Mouse (Mus musculus) adrenal gland (tissue): ENCODE results near the gene Myo18b.

Source experiments
- intact Hi-C: fragments of 180-260 bp; cut with DNase I; formaldehyde crosslinking; loops from one replicate; pipeline ENCODE4 v1.15.1; 2025

The Myo18b gene

DNA sequence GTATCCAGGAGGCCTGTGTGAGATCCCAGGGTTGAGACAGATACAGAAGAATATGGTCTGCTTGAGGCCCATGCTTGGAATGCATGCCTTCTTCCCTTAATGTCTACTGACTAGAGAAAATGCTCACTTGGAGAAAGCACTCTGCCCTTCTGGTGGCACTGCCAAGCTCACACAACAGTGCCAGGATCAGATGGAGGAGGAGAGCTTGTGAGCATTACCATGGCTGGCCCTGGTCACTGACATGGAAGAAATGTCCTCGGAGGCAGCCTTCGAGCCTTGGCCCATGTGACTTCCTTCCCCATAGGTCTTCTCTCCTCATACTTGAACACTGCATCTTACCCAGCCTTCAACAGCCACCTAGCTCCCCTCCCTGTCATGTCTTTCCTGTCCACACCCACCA is 216.9 kb downstream of the Myo18b start:
- intact Hi-C loops, result no loop called here

DNA sequence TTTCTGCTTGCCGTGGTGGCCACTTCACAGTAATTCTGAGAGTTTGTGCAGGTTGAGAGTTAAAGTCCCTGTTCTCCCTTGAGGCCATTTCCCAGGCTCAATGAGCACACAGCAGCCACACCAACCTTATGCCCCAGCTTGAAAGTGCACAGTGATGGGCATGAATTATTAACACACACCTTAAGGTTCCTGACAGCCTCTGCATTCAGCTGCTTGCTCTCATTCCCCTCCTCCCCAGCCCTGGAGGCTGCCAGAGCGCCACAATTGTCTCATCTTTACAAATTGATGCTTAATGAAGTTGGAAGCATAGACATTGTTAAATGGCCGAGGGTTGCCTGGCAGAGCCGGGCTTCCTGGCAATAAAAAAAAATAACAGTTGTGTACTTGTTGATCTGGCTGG is 218.0 kb downstream of the Myo18b start:
- intact Hi-C loops, result no loop called here

DNA sequence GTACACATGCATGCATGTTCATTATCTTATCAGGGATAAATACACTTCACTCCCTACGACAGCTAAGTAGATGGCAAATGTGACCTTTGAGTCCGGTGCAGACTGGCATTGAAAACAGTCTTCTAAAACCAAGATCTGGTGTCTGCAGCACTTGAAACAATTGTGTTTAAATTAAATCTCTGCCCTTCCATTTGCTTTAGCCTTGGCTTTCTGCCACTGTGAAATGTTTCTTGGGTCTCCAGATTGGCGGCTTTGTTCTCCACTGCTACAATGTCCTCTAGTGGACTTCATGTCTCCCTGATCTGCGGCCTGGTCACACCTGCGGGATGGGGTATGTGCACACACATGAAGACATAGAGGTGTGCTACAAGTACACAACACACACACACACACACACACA is 221.4 kb downstream of the Myo18b start:
- intact Hi-C loops, result no loop called here

DNA sequence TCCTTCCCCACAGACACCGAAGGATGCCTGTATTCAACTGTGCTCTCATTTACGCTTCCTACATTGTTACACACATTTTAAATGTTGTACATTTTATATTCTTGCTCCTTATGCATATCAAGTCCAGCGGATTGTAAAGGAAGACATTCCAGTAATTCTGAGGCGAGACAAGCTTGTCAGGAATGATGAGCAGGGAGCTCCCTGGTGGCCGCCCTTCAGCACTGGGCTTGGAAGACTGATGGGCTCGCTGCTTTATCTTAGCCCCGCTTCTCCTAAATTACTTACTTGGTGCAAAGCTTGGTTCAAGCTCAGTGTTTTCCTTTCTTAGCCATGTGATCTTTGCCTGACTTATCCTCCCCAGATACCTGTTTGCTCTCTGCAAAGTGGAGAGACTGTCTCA is 223.7 kb downstream of the Myo18b start:
- intact Hi-C loops, result no loop called here

DNA sequence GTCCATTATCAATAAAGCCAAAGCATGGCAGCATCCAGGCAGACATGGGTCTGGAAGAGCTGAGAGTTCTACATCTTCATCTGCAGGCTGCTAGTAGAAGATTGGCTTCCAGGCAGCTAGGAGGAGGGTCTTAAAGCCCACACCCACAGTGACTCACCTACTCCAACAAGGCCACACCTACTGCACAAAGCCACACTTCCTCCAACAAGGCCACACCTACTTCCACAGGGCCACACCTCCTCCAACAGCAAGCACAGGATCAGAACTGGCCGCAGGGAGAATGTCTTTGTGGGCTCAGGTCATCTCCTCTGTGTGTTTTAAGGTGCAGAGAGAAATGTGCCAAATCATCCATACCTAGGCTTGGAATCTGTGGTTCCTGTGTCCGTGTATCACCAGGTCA is 224.2 kb downstream of the Myo18b start:
- intact Hi-C loops, result no loop called here

DNA sequence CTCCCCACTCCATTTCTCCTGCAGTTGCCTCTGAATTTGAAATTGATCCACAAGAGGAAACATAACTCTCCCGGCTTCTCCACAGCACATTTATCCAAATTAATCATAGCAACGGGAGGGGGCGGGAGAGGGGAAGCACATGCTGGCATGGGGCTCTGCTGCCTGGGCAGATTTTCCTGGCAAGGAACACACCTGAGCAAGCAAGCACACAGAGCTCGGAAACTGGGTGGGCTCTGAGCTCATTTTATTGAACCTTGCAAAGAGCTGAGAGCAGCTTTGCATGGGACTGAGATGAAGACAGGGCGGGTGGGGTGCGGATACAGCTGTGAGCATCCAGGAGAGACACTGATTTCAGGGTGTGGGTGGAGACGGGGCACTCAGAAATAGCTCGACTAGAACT is 229.0 kb downstream of the Myo18b start:
- intact Hi-C loops, result no loop called here

DNA sequence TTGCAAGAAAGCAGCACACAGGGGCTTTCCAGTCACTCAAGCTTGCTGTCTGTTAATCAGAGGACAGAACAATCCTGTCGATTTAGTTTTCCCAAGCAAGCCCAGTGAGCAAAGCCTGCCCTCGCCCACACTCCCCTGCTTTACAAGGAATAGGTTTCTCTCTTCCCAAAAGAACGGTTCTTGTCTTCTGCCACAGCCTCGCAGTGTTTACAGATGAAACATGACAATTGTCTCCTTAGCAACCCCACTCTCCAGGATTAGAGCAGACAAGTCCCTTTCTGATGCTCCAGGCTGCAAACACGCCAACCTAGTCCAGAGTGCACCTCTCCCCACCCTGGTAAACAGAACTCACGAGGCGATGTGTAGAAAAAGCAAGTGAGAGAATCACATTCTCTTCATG is 230.5 kb downstream of the Myo18b start:
- intact Hi-C loops, result no loop called here

DNA sequence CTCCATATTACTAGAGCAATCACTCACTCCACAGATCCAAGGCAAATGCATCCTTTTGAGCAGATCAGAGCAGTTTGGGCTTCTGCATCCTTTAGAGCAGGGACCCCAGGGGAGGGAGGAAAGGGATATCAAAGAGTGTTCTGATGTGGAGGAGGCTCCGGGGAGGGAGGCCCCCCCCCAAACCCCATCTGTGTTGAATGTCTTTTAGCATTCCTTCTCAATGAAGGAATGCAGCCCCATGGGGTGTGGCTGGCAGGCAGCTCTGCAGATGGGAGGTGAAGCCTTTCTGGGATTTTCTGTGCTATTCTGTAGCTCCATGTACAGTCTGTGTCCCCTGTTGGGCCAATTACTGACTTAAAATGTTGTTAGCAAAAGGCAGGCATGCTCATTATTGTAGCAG is 232.5 kb downstream of the Myo18b start:
- intact Hi-C loops, result no loop called here

DNA sequence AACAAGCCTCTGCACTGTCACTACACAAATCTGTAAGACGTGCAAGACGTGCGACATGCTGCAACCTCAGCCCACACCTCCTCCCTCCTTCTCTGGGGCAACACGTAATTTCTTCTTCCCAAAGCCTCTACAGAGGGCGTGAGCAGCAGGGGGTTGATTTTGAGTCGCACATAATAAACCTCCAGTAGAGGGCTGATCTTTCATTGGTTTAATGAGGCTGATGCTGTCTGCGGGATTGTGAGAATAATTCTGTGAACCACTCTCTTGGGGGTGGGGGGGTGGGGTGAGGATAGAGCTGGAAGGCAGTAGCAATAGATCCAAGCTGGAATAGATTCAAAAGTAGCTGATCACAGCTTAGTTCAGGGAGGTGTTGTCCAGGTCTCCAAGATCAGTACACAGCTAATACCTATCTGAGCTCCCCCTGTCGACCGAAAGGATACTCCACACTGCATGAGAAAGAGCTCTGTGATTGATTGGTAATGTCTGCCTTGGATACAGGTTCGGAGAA is 235.2 kb downstream of the Myo18b start:
- intact Hi-C loops, result no loop called here

DNA sequence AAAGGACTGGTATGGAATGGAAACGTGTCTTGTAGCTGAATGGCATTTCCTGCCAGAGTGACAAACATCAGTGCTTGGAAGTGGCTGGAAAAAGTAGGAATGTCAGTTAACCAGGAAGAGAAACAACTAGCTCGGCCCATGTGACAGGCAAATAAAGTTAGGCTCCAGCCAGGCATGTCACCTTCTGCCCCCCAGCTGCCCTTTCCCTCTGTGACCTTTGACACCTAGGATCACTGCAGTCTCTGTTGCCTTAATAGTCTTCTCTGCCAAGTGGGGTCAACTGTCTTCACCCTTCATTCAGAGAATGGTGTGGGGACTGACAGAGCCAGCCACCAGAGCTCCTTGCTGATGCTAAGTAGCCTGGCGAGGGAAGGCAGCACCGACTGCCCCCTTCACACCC is 236.9 kb downstream of the Myo18b start:
- intact Hi-C loops, result no loop called here

DNA sequence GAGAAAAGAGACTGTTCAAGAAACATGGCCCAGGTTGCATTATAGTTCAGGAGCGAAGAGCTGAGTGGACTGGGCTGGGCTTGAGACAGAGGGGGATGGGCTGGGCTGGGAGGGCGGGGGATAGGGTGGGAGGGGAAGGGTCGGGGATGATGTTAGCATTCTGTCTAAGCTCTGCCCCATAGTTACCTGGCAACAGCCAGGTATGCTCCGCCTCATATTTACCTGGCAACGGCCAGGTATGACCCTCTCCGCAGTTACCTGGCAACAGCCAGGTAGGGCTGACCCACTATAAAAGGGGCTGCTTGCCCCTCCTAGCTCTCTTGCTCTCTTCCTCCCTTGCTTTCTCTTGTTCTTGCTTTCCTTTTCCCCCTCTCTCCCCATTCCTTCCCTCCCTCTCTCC is 239.4 kb downstream of the Myo18b start:
- intact Hi-C loops, result no loop called here

DNA sequence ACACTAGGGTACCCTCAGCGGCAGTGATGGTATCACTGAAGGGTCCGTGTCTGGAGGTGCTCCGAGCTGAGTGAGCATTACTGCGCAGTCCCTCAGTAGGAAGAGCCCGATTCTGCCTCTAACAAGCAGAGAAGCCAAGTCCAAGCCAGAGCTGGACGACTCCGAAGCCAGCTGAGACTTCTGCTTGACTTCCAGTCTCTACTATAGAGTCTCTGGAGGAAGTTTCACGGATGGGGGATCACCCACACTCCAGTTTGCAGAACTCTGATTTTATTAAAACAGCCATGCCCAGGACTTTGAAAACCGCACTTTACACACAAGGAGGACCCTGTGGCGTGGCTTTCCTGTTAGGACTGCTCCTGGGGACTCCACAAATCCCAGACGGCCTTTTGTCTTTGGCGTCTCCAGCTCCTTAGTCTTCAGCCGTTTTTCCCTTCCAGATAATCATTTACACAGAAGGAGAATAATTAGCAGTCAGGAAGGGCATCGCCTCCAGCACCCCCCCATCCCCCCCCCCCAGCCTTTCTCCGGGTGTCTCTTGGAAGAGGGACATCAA is 240.1 kb downstream of the Myo18b start:
- intact Hi-C loops, result no loop called here

DNA sequence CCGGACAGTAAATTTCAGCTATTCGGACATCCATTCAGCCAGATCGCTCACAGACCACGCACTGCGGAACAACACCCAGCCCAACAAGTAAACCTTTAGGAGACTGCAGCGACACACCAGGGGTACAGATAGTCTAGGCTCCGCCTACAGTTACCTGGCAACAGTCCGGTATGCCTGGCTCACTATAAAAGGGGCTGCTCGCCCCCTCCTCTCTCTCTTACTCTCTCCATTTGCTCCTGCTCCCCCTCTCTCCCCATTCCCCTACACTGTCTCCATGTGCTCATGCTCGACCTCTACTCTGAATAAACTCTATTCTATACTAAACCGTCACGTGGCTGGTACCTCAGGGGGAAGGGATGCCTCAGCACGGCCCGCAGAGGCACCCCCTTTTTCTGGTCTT is 240.6 kb downstream of the Myo18b start:
- intact Hi-C loops, result no loop called here

DNA sequence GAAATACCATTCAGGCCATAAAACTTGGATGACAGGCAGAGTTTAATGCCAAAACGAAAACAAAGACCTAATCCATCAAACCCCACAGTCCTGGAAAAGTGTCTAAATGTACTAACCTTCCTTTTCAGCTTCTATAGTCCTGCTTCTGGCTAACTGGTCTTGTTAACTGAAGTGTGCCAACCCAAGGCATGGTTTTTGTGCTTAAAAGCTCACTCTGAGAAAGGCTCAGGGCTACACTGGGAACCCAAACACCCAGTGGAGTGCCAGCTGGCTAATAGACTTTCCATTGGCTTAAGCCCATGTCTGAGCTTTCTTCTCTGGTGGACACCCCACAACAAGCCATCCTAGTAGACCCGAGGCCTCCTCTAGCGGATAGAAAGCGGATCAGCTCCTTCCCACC is 244.1 kb downstream of the Myo18b start:
- intact Hi-C loops, result no loop called here

DNA sequence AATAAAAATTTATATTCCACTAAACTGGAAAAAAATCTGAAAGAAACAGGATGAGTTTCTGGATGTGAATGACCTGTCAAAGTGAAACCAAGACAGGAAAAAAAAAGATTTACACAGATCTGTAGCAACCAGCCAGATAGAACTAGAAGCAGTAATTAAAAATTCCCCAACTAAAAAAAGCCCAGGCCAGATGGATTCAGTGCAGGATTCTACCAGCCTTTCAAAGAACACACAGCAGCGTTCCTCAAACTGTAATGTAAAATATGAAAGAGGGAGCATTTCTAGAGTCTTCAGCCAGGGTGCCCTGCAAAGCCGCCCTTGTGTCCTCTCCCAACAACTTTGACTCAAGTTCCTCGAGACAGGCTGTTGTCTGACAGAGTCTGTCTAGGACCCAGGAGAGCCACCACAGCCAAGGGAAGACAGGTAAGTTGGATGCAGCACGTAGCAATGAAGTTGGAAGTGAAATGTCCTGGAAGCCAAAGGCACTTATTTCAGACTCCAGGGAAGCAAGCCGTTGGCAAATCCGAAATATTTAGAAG is 246.9 kb downstream of the Myo18b start:
- intact Hi-C loops, result loop anchor here (10.0 kb wide), 1 partner anchor 214 kb away; no protein-coding TSS in a partner anchor

DNA sequence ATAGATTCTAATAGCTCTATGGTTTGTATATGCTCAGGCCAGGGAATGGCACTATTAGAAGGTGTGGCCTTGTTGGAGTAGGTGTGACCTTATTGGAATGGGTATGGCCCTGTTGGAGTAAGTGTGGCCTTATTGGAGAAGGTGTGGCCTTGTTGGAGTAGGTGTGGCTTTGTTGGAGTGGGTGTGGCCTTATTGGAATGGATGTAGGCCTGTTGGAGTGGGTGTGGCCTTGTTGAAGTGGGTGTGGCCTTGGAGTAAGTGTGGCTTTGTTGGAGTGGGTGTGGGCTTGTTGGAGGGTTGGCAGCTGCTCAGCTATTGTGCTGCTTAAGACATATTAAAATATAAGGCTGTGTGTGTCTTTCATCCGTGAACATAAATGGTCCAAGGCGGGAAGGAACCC is 249.3 kb downstream of the Myo18b start:
- intact Hi-C loops, result loop anchor here (10.0 kb wide), 1 partner anchor 212 kb away; no protein-coding TSS in a partner anchor

DNA sequence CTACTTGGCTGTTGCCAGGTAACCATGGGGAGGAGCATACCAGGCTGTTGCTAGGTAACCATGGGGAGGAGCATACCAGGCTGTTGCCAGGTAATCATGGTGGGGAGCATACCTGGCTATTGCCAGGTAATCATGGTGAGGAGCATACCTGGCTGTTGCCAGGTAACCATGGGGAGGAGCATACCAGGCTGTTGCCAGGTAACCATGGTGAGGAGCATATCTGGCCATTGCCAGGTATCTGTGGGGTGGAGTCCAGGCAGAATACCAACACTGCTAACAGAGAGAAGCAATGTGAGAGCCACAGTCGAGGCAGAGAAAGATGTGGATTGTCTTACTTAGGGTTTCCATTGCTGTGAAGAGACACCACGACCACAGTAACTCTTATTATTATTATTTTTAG is 250.6 kb downstream of the Myo18b start:
- intact Hi-C loops, result loop anchor here (10.0 kb wide), 1 partner anchor 211 kb away; no protein-coding TSS in a partner anchor

DNA sequence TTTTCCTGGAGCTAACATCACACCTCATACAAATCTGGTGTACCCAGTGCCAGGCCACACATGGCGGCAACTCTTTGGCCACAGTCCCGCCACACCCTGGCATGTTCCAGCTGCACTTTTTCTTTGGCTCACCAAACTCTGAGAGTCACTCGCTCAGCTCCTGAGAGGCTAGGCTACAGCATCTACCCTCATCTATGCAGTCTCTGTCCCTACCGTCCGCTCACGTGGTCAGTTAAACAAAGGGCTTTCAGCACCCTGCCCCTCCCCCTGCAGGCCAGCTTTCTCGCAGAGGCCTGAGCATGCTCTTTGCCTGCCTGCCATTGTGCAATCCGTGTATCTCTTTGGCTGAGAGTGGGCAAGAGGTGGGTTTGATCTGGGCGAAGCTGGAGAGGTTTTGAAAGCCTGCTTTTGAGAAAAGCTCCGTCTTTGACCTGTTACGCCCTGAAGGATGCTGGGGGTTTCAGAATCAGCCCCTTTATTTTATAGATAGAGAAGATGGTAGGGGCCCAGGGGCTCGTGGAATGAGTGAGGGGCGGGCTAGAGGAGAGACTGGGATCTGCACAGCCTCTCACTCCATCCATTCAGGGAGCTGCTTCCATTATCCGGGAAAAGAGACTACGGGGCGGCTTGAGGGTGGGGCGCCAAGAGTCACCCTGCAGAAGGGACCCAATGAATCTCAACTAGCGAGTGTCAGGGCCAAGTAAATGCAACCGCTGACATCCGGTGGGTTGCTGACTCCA is 252.5 kb downstream of the Myo18b start:
- intact Hi-C loops, result loop anchor here (10.0 kb wide), 1 partner anchor 209 kb away; no protein-coding TSS in a partner anchor

DNA sequence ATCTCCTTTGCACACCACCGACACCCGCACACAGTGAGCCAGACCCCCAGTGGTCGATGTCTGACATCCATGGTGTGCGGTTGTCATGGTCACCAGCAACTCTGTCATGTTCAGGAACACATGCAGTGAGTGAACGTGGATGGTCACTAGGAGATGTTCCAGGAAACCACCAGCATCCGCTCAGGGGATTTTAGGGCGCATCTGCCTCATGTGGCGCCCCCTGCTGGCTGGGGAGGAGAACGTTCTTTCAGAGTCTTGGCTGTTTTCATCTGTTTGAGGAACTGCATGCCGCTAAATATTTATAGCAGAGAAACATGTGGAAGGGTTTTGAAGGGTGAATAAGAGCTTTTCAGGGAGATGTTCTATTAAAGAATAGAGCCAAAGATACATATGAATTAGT is 253.4 kb downstream of the Myo18b start:
- intact Hi-C loops, result loop anchor here (10.0 kb wide), 1 partner anchor 208 kb away; no protein-coding TSS in a partner anchor

DNA sequence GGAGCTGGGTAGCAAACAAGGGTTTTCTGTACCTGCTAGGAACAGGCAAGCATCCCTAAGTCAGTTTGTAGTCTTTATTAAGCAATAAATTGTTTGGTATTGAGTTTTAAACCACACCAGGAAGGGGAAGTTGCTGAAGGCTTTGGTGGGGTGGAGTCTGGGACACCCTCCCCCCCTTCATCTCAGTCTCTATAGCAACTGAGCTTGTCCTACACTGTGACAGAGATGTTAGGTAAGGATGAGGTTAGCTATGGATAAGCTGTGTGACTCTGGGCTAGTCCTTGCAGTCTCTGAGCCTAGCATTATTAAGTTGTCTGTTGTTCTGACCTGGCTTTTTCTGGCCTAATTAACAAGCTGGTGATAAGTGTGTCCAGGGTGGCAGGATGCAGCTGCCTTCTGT is 254.4 kb downstream of the Myo18b start:
- intact Hi-C loops, result loop anchor here (10.0 kb wide), 1 partner anchor 207 kb away; no protein-coding TSS in a partner anchor

DNA sequence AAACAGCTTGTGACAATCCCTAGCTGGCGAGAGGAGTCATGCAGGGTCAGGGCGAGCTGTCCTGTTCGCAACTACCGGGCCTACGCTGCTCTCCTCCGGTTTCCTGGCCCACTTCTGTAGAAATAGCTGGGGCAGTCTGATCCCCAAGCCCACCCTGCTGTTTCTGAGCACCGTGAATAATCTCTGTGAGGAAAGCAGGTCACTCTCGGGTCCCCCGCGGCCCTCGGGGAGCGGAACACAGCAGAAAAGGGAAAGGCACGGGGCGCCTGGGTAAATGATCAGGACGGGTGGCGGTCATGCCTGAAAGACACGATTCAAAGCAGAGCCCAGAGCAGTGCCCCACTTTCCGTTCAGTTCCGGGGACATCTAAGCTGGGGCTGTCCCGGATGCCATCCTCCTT is 255.0 kb downstream of the Myo18b start:
- intact Hi-C loops, result loop anchor here (10.0 kb wide), 1 partner anchor 206 kb away; no protein-coding TSS in a partner anchor

DNA sequence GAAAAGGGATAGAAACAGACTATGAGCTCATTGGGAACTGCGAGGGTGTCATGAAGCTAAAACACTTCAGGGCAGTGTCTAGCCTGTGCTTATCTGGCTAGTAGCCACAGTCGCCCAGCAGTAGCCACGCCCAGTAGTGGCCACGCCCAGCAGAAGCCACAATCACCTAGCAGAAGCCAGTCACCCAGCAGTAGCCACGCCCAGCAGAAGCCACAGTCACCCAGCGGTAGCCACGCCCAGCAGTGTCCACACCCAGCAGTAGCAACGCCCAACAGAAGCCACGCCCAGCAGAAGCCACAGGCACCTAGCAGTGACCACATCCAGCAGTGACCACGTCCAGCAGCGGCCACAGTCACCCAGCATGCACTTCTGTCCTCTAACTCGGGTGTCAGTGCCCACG is 255.5 kb downstream of the Myo18b start:
- intact Hi-C loops, result loop anchor here (10.0 kb wide), 1 partner anchor 206 kb away; no protein-coding TSS in a partner anchor
